Comparison of ENCODE assay signal across 8 mouse cellular contexts in the genomic region with DNA sequence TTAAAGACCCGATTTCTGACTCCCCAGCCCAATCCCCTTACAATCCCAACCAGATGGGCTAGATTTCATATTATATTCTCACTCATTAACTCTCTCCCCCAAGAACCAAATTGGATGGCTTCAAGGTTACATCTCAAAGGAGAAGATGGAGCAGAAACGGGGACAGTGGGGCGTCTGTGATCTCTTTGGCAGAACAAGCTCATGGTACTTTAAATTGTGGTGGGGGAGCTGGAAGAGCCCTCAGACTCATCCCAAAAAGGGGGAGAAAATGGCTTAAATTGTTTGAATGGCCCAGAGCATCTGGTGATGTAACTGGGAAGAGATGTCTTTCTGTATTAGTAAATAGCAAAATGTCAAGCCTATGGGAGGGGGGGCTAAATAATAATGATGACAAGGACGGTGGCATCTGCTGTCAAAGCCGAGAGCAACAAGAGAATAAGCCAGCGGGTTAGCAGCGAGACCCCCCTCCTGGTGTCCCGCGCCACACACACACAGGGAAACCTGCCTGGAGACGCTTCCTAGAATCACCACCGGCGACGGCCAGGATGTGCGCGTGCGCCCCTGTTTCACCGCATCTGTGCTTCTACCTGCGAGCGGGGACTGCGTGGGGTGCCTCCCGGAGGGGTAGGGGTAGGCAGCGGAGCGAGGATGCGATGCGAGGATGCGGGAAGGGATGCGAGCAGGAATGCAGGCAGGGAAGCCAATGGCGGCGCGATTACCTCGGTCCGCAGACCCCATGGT. TPM values are rescaled to one million over a fixed set of nuclear protein-coding genes. Genes with fewer than 3 reads are reported as not detected.
A peak's percentile ranks its signal among the peaks of the same experiment; 100 is the strongest.
DNase-seq lines count a peak whose midpoint lies in the region; ATAC-seq and TF ChIP-seq lines count a peak whose summit lies in the region.

No protein-coding gene starts in this region.

- peak overlapping the region; percentile 83 for H3K27ac ChIP-seq in left cerebral cortex, adult 2 months
- no peak overlapping the region for H3K27ac ChIP-seq in neural tube, embryonic 11.5 days (ENCODE audit: low read depth, low read length)

- H3K4me1 ChIP-seq in lung, adult 2 months (ENCODE audit: control insufficient read depth, insufficient read depth, low read length) = peaks cover 4% of the 10 kb centered on the region
- 0 out of 2 replicates have a peak, but pooled peaks cover 5% of the 10 kb centered on the region for H3K4me1 ChIP-seq in neural tube, embryonic 11.5 days (ENCODE audit: control insufficient read depth, insufficient read depth, low read length)

- TF ChIP-seq CTCF in lung, adult 2 months (IDR thresholded peaks at IDR 0.05; ENCODE audit: insufficient read depth, low read length) = no peak
- no peak for TF ChIP-seq CTCF in left cerebral cortex, adult 2 months (IDR thresholded peaks at IDR 0.05)

- H3K4me2 ChIP-seq in neural tube, embryonic 11.5 days (ENCODE audit: low read depth) = peak overlapping the region; percentile 87

- ATAC-seq in neural tube, embryonic 11.5 days (ENCODE audit: insufficient read depth, low FRiP score, low TSS enrichment) = peak; percentile 45; the same call in 1 of the 2 replicates

- no peaks in the 10 kb centered on the region for H3K9me3 ChIP-seq in neural tube, embryonic 11.5 days (ENCODE audit: control insufficient read depth, low read length)

- H3K4me3 ChIP-seq in lung, adult 2 months (replicated peaks; ENCODE audit: extremely low read depth, low read depth, low read length) = peak overlapping the region; percentile 40
- peak overlapping the region; percentile 67 for H3K4me3 ChIP-seq in left cerebral cortex, adult 2 months
- peak overlapping the region; percentile 46 for H3K4me3 ChIP-seq in neural tube, embryonic 11.5 days (ENCODE audit: low read depth, low read length)

- intact Hi-C loops in left cerebral cortex, adult 2 months (cut with DNase I) = loop anchor here (5.0 kb wide), 1 partner anchor 54 kb away; no protein-coding TSS in a partner anchor

- H3K27me3 ChIP-seq in neural tube, embryonic 11.5 days (ENCODE audit: control insufficient read depth, insufficient read depth, low read length) = peaks cover 40% of the 10 kb centered on the region

- H3K36me3 ChIP-seq in neural tube, embryonic 11.5 days (ENCODE audit: control insufficient read depth, insufficient read depth, low read length) = no peaks in the 10 kb centered on the region

- peak overlapping the region; percentile 52 for H3K9ac ChIP-seq in neural tube, embryonic 11.5 days (ENCODE audit: low read length)

- WGBS in lung, adult 2 months = 6% methylated on average over 32 of the region's 32 CpGs
- 1% methylated on average over 32 of the region's 32 CpGs for WGBS in neural tube, embryonic 11.5 days

- no peak for TF ChIP-seq POLR2A in lung, adult 2 months (IDR thresholded peaks at IDR 0.05; ENCODE audit: borderline replicate concordance, extremely low read depth, low read depth, low read length)

- no peak for DNase-seq in lung, adult 2 months
- no peak for DNase-seq in lung, postnatal 36 days
- DNase-seq in cerebellum, postnatal 10 days = peak; percentile 47 to 50
- DNase-seq in frontal cortex, postnatal 36 days (ENCODE audit: low spot score in 2 of 2) = peak; percentile 53 to 55
- peak; percentile 54 to 74 for DNase-seq in left cerebral cortex, adult 2 months (ENCODE audit: extremely low spot score in 1 of 2, low spot score in 2 of 2)
- DNase-seq in neural tube, embryonic 11.5 days (ENCODE audit: low spot score) = no peak
- DNase-seq in urinary bladder, postnatal 14 days (ENCODE audit: low spot score) = no peak
- DNase-seq in gastrocnemius, adult 8-10 months (ENCODE audit: low spot score in 2 of 2) = no peak

RNA-seq across cellular contexts. Expression of gene Nfatc2, which starts 0.5 kb away (rescaled TPM):
- 2.5 and 3.2 TPM in 2 replicates for polyA plus RNA-seq in lung, adult 2 months (2012; rRNA removed)
- 10 to 100 TPM; 11.2 to 12.1 TPM for total RNA-seq in left cerebral cortex, adult 2 months (2021)
- 0.93 and 1.0 TPM in 2 replicates for polyA plus RNA-seq in neural tube, embryonic 11.5 days (2014; fragmentation: Nextera tagmentation; extraction: Ambion mirVana)
- total RNA-seq in gastrocnemius, adult 8-10 months (2022) = 10 to 100 TPM in 3 of 4 experiments, 1 to 10 TPM in 1; 7.8 to 13.6 (median 10.3) TPM

Comparison
In these comparisons a context has a peak if more than half of its experiments do, and no peak if none do; other contexts are left out.
1. DNase-seq: peak in cerebellum, postnatal 10 days (2 of 2), frontal cortex, postnatal 36 days (2 of 2) and left cerebral cortex, adult 2 months (2 of 2); none in lung, adult 2 months (single experiment), lung, postnatal 36 days (single experiment), neural tube, embryonic 11.5 days (single experiment), urinary bladder, postnatal 14 days (single experiment) and gastrocnemius, adult 8-10 months (0 of 2).
2. Peak in every context shown above with its lines, with median percentiles within 50 percentile points of each other: H3K4me3 ChIP-seq.